Mouse (Mus musculus) telencephalon, adult 2 months (tissue): ENCODE results near the gene Fgf23.

Experiments used
- DNase-seq: peaks from one replicate; pipeline ENCODE4 v3.0.0-alpha.2; 2011; ENCODE audit warnings: low read depth, low spot score

The Fgf23 gene

DNA sequence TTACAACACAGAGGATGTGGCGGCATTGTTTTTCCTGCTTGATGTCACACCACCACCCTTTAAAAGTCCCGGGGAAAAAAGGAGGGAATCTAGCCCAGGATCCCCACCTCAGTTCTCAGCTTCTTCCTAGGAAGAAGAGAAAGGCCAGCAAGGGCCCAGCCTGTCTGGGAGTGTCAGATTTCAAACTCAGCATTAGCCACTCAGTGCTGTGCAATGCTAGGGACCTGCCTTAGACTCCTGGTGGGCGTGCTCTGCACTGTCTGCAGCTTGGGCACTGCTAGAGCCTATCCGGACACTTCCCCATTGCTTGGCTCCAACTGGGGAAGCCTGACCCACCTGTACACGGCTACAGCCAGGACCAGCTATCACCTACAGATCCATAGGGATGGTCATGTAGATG, at the start of gene Fgf23:
Gene Fgf23 (plus strand): TSS at position 86 of the 400 bp plus-strand sequence.
- DNase-seq = no peak

DNA sequence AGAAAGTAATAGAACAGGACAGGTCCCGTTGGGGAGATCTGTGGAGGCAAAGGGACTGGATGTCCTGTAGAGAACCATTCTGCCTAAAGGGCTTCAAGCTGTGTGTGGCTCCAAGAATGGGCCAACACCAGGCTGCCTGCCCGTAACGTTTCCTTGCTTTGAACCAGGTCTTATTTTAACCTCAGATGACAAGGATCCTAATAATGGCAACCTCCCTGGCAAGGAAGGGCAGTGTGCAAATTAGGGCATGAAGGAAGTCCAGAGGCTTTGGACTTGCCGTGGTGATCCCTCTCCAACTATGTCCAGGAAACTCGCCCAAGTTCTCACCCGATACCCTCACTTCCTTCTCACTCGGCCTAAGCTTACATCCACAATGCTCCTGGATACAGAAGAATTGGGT, 47.9 kb upstream of the Fgf23 start:
- DNase-seq = no peak

GRCm38 (mm10) chr6:127034760-127035159, 37.9 kb upstream of the Fgf23 start:
- peak; percentile 6 for DNase-seq

DNA sequence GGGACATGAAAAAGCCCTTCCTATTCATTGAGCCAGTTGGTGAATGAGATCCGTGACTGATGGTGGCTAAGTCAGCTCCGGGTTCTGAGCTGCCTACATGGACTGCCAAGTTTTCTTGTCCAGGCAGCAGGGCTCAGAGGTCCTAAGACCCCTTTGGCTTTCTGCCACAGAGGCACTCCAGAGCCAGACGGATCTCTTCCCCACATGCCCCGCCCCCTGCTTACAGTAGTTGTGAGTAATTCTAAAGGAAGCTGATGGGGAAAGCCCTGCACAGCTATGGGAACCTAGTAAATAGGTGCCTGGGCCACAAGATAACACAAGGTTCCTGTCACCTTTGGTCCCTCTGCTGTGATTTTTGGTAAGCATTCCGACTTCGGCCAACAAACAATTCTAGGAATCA, 27.8 kb upstream of the Fgf23 start:
- no peak for DNase-seq

GRCm38 (mm10) chr6:127050847-127051246, 21.9 kb upstream of the Fgf23 start:
- DNase-seq = no peak

GRCm38 (mm10) chr6:127056990-127057588, 15.6 kb upstream of the Fgf23 start:
- DNase-seq = no peak

GRCm38 (mm10) chr6:127059975-127060374, 12.7 kb upstream of the Fgf23 start:
- DNase-seq = peak; percentile 49

DNA sequence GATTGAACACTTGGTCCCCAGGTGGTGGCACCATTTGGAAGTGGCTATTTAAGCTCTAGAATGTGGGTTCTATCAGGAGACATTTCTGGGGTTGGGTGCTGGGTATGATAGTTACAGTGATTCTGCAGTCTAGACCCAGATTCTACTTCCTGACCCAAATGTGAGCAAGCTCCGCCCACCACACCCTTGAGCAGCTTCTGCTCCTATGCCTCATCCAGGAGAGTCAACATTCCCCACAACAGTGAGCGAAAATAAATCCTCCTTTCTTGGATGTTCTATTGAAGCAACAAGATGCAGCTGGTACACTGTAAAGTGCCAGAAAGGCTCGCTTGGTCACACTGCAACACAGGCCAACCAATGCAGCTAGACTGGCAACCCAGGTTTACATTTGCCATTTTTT, 8.8 kb upstream of the Fgf23 start:
- DNase-seq = peak; percentile 41

GRCm38 (mm10) chr6:127064815-127065214, 7.9 kb upstream of the Fgf23 start:
- no peak for DNase-seq

DNA sequence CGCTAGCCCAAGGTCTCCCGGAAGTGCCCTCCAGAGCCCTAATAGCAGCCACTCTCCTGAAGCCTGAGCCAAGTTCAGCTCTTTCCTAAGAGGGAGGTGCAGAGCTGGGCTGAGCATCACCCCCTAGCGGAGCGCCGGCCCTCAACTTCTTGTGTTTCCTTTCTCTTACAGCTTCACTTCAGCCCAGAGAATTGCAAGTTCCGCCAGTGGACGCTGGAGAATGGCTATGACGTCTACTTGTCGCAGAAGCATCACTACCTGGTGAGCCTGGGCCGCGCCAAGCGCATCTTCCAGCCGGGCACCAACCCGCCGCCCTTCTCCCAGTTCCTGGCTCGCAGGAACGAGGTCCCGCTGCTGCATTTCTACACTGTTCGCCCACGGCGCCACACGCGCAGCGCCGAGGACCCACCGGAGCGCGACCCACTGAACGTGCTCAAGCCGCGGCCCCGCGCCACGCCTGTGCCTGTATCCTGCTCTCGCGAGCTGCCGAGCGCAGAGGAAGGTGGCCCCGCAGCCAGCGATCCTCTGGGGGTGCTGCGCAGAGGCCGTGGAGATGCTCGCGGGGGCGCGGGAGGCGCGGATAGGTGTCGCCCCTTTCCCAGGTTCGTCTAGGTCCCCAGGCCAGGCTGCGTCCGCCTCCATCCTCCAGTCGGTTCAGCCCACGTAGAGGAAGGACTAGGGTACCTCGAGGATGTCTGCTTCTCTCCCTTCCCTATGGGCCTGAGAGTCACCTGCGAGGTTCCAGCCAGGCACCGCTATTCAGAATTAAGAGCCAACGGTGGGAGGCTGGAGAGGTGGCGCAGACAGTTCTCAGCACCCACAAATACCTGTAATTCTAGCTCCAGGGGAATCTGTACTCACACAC, 7.4 kb downstream of the Fgf23 start:
- DNase-seq = peak; percentile 84

GRCm38 (mm10) chr6:127081820-127082219, 9.1 kb downstream of the Fgf23 start:
- DNase-seq = no peak

GRCm38 (mm10) chr6:127086739-127087138, 14.0 kb downstream of the Fgf23 start:
- DNase-seq = no peak

DNA sequence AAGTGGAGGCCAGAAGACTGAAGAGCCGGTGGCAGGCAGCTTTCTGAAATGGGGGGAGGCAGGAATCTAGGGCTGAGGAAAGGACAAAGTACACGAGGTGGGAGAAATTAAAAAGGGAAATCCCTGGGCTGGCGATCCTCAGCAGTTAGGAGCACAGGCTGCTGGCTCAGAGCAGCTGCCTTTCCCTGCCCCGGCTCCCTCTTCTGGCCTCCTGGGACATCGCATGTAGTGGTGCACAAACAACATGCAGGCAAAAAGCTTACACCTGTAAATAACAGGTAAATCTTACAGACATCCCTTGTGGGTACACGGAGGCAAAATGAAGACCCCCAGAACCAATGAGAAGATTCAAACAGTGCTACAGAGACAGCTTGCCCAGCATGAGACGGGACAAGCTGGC, 21.9 kb downstream of the Fgf23 start:
- DNase-seq = no peak

GRCm38 (mm10) chr6:127103506-127104275, 31.0 kb downstream of the Fgf23 start:
- no peak for DNase-seq

DNA sequence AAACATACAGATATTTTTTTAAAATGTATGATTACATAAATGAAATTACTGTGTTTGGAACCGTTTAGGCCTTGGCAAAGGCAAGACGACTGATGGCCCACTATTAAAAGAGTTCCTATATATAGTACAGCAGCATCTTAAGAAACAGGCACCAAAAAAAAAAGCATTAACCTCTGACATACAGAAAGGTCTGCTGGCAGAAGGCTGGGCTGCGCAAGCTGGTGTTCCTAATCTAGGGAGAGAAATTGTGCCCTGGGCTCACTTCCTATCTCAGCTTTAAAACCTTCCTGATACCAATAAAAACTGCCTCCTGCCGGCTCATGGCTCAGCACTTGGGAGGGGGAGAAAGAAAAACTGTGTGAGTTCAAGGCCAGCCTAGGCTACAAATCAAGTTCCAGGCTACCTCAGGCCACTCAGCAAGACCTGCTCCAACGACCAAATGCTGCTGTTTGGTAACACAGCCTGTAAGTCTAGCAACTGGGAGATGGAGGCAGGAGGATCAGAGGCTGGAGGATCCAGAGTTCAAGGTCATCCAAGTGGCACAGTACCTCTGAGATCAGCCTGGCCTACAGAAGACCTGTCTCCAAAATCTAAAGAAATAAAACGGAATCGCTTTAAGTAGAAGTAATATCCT, 31.8 kb downstream of the Fgf23 start:
- DNase-seq = no peak

GRCm38 (mm10) chr6:127105107-127105506, 32.4 kb downstream of the Fgf23 start:
- no peak for DNase-seq

GRCm38 (mm10) chr6:127106189-127106588, 33.5 kb downstream of the Fgf23 start:
- no peak for DNase-seq

- DNase-seq = no peak
Measured at GRCm38 (mm10) chr6:127106726-127107125, 34.0 kb downstream of the Fgf23 start.

- DNase-seq = no peak
Measured at GRCm38 (mm10) chr6:127107413-127107812, 34.7 kb downstream of the Fgf23 start.

GRCm38 (mm10) chr6:127108368-127109060, 35.8 kb downstream of the Fgf23 start:
- no peak for DNase-seq

DNA sequence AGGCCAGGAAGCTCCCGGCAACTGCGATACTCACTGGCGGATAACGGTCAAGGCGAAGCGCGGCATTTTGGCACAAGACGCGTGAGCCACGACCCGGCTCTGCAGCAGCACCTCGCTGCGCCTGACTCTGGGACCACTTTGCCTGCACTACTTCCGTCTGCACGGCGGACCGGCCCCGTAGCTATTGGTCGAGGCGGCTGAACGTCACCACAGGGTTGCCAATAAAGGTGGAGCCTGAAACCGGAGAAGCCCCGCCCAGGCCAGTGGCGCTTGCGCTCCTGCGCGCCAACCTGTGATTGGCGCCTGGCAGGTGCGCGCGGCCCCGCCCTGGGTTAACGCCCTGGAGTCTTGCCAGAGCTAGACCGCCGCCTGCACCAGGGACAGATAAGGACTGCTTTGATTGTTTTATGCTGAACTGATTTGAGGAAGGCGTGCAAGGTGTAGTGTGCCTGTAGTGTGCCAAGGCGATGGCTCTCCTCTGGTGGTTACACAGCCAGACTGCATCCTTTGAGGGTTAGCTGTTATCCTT, 36.8 kb downstream of the Fgf23 start, which contains the start of gene Tigar:
Gene Tigar (minus strand): TSS at position 156 of the 529 bp plus-strand sequence.
- DNase-seq = peak; percentile 89
